Mouse (Mus musculus): ENCODE data around the gene Tmem223.

Gene Tmem223

DNA sequence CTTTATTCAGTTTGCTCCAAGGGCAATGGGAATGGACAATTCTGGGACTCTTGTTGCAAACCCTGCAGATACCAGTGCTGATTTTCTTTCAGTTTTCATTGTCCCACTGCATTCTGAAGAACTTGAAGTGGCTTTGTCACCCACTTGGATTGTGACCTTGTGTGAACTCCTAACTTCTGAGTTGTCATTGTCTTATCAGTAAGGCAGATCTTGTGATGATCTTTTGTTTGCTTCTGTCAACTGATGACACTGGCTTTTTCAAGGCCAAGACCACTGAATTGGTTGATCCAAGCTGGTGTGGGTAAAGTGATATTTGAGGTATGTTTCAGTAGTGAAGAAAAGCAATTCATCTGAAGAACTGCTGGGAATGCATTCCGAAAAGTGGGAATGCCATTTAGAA lies 25.4 kb upstream of the Tmem223 start:
- in situ Hi-C loops (cut with MseI, MboI) = no loop called here

DNA sequence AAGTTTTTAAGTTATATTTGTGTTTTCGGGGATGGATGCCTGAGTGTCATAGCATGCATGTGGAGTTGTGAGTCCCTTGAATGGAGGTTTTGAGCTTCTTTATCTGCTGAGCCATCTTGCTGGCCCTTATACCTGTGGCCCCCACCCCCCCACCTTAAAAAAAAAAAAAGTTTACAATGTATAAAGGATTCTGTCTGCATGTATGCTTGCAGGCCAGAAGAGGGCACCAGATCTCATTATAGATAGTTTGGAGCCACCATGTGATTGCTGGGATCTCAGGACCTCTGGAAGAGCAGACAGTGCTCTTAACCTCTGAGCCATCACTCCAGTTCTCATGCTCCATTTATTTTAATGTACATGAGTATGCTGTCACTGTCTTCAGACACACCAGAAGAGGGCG lies 23.4 kb upstream of the Tmem223 start:
- in situ Hi-C loops (cut with MseI, MboI) = no loop called here

DNA sequence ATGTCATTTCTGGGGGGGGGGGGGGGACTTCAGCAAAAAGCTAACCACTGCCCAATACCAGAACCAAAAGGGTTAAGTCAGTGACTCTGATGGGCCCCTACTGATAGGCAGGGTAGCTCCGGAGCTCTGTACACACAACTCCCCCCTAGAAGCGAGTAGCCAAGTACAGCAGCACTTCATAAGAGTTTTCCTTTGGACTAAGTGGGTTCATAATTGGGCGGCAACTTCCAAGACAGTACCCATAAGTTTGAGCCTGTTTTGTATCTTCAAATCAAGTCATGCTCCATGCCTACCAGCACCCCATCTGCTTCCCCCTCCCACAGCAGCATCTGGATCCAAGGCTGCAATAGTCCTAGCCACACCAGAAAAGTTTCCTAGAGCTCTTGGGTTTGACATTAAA lies 15.1 kb upstream of the Tmem223 start:
- in situ Hi-C loops (cut with MseI, MboI) = no loop called here

DNA sequence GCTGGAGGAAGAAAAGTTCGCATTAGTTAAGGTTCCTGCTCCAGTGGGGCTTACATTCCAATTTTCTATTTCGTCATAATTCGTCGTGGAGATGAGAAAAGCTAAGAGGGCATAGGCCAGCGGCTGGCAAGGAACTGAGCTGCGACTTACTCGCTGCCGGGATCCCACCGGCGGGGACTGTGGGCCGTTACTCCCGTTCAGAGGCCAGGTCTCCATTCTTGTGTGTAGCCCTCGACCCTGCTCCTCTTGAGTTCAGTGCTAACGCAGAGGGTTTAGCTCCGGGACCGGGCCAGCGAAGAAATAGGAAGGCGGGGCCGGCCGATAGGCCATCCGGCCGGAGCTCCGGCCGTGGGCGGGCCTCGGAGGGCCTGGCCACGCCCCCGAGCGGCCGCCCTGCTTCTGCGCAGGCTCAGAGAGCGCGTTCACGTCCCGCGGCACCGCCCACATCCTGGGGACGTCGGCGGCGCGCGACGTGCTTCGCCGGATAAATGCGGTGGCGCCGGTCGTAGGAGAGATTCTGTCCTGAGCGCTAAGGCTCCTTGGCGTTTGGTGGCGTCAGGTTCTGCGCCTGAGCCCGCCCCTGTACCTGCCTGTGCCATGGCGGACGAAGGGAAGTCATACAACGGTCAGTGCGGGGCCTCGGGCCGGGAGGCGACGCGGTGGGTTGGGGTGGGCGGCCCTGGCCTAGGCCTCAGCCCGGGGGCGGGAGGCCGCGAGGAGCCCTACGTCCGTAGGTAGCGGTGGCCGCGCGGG lies 14.0 kb upstream of the Tmem223 start, which contains the start of gene Nxf1:
Nxf1 (plus strand) TSS at position 439 of the 753 bp plus-strand sequence.
- in situ Hi-C loops (cut with MseI, MboI) = no loop called here

DNA sequence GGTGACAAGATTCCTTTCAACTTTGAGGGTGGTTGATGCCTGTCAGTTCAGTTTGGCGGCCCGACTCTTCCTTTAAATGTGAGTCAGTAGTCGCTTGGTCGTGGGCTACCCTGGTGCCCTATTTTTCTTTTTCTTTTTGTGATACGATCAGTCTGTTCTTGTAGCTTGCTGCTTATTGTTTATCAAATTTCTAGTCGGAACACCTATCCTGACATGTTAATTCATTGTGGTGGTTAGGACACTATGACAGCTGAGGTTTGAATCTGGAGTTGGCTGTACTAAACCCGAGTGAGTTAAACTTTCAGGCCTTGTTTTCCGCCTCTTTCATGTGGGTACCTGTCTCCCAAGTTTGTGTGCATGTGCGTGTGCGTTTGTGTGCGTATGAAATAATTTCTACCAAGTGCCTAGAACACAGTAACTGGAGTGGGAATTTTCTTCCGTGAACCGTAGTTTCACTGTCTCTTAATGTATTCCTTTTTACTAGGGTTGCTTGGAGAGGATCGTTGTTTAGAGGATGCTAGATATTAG lies 13.3 kb upstream of the Tmem223 start:
- in situ Hi-C loops (cut with MseI, MboI) = no loop called here

DNA sequence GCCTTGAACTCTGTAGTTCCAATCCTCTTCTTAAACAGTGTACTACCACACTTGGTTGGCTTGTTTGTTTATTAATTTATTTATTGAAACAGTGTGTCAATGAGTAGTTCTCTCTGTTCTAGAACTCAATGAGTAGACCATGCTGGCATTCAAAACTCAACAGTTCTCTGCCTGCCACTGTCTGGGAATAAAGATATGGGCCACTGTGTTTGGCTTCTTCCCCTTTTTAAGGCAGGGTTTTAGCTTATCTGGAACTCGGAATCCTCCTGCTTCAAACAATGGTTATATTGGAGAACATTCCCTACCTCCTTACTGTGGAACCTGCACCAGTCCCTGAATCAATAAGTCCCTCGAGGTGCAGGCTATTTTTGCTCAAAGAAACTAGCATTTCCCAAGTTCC lies 11.9 kb upstream of the Tmem223 start:
- in situ Hi-C loops (cut with MseI, MboI) = no loop called here

DNA sequence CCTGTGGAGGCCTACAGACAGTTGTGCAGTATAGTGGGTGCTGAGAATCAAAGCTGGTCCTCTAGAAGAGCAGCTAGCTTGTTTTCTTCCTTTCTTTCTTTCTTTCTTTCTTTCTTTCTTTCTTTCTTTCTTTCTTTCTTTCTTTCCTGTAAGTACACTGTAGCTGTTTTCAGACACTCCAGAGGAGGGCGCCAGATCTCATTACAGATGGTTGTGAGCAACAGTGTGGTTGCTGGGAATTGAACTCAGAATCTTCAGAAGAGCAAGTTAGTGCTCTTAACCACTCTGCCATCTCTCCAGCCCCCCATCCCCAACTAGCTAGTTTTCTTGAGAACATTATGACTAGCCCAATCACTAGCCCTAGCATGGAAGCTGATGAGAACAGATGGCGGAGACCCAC lies 10.0 kb upstream of the Tmem223 start:
- in situ Hi-C loops (cut with MseI, MboI) = no loop called here

DNA sequence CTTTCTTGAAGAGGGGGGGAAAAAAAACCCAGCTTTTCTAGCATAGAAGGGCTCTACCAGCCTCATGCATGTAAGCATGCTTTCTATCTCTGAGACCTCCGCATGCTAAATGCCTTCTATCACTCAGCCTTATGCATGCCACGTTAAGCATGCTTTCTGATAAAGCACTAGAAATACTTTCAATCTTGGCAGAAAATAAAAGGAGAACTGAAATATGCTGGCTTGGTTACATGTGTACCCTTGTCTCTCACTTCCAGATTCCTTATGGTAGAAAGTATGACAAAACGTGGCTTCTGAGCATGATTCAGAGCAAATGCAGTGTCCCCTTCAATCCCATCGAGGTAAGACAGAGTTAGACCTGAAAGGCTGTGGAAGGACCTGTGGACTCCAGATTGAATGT lies 7.5 kb upstream of the Tmem223 start:
- in situ Hi-C loops (cut with MseI, MboI) = no loop called here

DNA sequence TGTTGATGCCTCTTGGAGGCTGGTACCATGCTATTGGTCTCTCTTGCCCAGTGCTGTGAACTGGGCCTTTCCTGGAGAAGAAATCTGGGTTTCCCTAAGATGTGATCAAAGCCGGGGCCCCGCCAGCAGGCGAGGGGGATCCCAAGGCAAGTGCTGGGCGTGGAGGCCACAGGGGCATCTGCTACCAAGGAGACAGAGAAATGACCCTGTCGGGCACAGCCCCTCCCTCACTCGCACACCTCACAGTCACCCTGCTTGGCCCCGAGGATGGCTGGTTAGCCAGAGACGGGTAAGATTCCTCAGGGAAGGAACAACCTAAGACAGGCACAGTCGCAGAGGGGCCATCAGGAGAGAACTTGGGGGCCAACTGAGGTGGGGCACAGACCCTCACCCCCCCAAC lies 5.2 kb upstream of the Tmem223 start:
- in situ Hi-C loops (cut with MseI, MboI) = no loop called here

DNA sequence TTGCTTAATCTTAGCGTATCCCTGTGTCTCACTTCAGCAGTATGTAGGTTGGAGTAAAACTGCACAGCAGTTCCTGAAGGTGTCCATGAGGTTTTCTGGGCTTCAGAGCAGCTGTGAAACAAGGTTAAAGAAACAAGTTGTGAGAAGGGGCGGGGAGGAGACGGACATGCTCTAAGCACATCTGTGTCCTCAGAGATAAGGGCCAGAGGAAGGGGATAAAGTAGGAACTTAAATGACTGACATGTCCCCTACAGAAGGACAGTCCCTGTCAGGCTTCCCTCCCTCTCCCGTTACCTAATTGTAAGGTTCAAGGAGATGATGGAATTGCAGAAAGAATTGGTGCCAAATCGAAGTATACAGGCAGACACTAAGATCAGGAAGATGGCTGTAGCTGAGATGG lies 2.2 kb downstream of the Tmem223 start:
- in situ Hi-C loops (cut with MseI, MboI) = no loop called here

DNA sequence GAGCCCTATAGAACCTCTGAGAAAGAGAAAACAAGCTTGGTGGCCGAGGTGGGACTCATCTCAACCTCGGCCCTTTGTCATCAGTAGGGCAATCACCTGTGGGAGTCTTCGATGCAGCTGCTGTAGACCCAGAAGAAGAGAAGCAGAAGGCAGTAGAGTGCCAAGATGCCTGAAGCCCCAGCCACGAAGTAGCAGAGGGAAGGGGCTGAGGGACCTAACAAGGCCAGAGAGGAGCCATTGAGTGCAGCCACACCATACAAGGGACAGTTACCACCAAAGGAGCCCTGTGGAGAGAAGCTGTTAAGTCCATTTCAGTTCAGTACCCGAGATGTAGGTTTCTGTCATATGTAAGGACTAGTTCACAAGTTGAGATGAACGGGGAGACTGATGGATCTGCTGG lies 2.6 kb downstream of the Tmem223 start:
- in situ Hi-C loops (cut with MseI, MboI) = no loop called here

DNA sequence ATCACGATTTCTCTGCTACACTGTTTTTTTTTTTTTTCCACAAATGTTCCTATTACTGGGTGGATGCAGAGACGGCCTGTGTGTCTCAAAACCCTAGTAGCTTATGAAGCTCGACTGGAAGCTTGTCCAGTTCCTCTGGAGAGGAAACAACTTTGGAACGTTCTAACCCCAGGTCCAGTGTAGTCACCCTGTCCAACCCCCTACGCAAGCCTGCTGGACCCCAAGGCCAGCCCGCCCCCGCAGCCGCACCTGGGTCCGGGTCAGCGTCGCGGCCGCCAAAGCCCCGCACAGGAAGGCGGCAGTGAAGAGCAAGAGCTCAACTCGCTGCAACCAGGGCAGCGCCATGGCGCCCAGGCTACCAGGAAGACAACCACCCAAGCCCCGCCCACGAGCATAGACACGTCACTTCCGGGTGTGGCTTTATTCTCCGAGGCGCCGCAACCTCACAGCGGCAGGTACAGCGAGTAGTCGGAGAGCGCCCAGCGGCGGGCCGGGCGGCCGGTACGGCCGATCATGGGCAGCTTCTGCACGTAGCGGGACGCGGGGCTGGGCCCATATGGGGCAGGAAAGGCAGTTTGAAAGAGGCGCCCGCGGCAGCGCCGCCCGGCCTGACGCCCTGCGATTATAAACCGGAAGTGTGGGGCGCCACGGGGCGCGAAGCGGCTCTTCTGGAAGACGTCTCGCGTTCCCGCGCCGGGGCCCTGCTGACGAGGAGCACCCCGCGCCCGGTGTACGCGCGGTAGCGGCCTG lies 3.5 kb downstream of the Tmem223 start, which contains the start of gene Tmem179b:
Tmem179b (minus strand) TSS at position 382 of the 750 bp plus-strand sequence.
- in situ Hi-C loops (cut with MseI, MboI) = no loop called here

DNA sequence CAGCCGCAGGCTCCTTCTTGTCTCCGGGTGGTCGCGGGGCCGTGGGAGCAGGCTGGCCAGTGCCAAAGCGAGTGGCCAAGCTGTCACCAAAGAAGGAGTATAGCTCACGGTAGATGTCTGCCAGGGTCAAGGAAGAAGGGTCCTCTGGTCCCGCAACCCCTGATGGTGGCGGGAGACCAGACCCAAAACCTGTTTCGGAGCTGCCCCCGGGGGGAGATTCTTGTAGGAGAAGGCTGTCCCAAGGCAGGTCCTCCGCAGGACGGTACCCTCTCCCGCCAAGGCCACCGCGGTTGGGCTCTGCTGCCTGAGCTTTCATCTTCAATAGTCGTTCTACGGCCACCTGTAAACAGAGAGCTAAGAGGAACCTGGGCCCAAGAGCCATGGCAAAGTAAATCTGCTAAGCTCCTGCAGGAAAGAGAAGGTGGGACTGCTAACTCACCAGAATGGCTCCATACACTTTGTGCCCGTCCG lies 4.2 kb downstream of the Tmem223 start:
- in situ Hi-C loops (cut with MseI, MboI) = no loop called here

DNA sequence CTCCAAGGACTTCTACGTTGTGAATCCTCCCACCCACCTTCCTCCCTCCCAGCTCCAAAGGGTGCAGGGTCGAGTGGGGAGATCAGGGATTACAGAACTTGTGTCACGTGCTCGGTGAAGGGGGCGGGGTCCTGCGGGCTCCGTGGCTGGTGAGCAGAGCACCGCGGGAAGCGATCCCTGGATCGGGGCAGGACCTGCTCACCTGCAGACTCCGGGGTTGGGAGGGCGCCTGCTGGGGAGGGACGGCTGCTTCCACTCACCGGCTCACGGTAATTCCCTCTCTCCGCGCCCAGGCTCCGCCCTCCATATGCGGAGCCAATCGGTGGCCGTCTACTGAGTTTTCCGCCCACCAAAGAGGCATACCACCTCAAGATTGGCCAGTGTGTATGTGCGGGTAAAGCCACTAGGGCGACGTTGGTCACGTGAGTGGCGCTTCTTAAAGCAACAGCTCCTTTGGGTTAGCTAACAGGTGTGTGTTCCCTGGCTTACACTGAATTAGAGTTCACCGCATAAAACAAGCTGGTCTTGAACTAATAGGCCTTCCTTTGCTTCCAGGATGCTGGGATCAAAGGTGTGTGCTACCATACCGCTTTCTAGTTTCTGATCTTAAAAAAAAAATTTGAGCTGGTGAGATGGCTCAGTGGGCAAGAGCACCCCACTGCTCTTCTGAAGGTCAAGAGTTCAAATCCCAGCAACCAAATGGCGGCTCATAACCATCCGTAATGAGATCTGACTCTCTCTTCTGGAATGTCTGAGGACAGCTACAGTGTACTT lies 15.4 kb downstream of the Tmem223 start, which contains the start of gene Taf6l:
Taf6l (minus strand) TSS at position 410 of the 774 bp plus-strand sequence.
- in situ Hi-C loops (cut with MseI, MboI) = no loop called here

DNA sequence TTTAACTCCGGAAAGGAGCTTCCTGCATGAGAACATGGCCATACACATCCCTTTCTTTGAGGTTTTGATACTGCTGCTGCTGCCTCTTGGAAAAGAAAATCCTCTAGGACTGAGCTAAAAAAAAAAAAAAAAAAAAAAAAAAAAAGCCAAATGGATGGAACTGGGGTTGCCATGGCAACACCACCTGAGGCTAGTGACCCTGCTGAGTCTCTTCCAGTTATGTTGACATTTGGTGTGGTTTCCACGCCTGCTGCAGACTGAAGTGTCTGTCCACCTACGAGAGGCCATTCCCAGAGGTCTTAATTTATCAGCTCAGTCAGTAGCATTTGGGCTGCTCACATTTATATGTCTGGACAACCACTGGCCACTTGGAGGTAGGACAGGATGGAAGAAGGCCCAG lies 17.7 kb downstream of the Tmem223 start:
- in situ Hi-C loops (cut with MseI, MboI) = no loop called here

DNA sequence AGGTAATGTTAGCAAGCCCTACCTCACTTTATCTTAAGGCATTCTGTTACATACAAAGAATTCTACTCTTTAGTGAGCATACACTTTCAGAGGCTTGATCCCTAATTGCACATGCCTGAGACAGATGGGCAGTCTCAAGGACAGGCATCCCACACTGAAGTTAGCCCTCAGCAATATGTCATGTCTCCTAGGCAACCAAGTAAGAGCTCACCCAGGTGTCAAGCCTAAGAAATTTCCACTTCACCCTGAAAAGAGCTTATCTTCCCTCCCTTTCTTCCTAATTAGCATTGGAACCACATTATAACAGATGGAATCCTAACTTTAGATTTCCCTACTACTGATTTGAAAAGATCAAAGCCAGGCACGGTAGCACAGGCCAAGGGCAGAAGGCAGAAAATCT lies 18.4 kb downstream of the Tmem223 start:
- in situ Hi-C loops (cut with MseI, MboI) = no loop called here

DNA sequence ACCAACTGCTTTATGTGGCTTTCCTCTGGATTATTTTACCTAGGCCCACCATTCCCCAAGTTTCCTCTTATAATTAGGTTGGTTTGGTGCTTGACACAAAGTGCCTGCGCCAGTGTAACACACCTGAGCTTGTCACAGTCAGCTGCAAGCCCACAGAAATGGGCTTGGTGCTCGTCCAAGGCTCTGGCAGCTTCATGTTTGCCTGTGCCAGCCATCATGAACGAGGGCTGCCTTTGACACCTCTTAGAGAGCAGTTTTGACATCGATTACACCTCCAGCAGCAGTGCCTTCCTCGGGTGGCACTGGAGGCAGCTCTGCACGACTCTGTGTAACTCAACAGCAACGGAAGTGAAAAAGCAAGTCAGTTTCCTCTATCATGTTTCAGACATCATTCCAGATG lies 19.4 kb downstream of the Tmem223 start:
- in situ Hi-C loops (cut with MseI, MboI) = no loop called here

DNA sequence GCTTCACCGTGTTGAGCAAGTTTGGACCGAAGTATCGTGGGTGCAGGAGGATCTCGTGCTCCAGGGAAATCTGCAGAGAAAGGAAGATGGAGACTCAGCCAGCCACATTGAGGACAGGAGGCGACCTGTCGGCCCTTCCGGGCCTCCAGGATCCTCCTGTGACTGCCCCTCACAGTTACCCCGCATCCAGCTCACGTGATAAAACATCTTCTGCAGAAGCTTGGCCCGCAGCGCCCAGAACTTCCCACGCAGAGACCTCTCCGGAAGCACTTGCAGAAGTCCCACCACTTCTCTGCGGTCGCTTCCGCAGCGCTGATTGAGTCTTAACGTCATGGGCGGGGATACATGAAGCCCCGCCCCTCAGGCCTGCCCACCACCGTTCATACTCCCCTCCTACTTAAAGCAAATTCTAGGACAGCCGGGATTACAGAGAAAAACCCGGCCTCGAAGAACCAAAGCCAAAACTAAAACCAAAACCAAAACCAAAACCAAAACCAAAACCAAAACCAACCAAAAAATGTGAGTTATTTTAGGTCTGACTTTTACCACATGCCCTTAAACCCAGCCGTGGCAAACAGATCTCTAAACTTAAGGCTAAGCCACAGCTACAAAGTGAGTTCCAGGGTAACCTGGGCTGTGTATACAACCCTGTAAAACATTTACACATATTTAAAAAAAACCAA lies 27.6 kb downstream of the Tmem223 start, which contains the start of gene Polr2g:
Polr2g (minus strand) TSS at position 314 of the 683 bp plus-strand sequence.
- in situ Hi-C loops (cut with MseI, MboI) = no loop called here

DNA sequence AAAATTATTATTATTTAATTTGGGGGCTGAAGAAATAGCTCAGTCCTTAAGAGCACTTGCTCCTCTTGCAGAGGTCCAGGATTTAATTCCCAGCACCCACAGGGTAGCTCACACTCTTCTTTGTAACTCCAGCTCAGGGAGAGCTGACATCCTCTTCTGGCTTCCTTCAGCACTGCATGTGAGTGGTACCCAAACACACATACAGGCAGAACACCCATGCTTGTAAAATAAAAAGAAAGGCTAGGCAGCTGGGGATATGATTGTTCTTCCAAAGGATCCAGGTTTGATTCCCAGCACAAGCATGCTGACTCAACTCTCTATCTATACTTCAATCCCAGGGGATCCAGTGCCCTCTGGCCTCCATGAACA lies 28.1 kb downstream of the Tmem223 start:
- in situ Hi-C loops (cut with MseI, MboI) = no loop called here

DNA sequence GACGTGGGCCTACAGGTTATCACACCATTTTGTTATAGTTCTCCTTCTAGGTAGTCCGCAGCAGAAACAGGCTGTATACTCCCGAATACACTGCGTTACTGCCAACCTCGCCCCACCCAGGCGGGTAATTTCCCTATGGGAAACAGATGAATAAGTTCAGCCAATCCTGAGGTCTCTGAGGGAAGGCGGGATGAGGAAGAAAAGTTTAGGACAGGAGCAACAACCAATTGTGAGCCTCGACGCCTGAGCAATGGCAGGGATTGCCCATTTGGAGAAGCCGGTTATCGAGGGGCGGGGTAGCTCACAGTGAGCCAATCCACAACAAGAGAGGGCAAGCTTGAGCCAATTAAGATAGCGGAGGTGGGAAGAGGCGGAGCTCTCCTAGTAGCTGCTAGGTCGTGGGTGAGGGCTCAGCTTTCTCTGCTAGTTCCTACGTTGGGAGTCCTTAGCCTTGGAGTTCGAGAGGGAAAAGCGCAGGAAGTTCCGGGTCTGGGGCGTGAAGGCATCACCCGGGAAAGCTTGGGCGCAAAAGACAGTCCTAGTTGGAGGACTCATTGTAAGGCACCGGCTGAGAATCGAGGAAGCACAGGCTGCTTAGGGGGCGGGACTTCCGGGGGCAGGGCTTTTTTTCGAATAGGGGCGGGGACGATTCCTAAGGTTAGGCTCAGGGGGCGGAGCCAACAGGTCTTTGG lies 31.5 kb downstream of the Tmem223 start, which contains the start of gene Zbtb3:
Zbtb3 (plus strand) TSS at position 426 of the 692 bp plus-strand sequence.
- in situ Hi-C loops (cut with MseI, MboI) = no loop called here

Data from mouse trophoblast stem cell (cell line).